Mouse (Mus musculus) ES-CJ7 (cell line): ENCODE results near the gene Ceacam15.
"Not testable (repeated sequence)": the region's sequence is repeated elsewhere in the genome, so short reads cannot be mapped to it uniquely, and the experiment has no call there.

Experiments used
- DNase-seq: peaks from one replicate; pipeline ENCODE4 v3.0.0; 2011; ENCODE audit warnings: low read depth, low spot score

The Ceacam15 gene

GRCm38 (mm10) chr7:16675605-16676004 is at the start of gene Ceacam15:
Gene Ceacam15 (minus strand): TSS chr7:16675705.
- DNase-seq, result no peak

- DNase-seq, result not testable (repeated sequence)
Observed at GRCm38 (mm10) chr7:16722490-16722889, 47.0 kb upstream of the Ceacam15 start.

- DNase-seq, result no peak
Observed at GRCm38 (mm10) chr7:16721629-16722028, 46.1 kb upstream of the Ceacam15 start, which contains the start of gene Ceacam9. Gene Ceacam9 (plus strand): TSS chr7:16721929.

GRCm38 (mm10) chr7:16716456-16717152 is 41.1 kb upstream of the Ceacam15 start:
- not testable (repeated sequence) for DNase-seq

- DNase-seq, result peak; percentile 76
Observed at GRCm38 (mm10) chr7:16712633-16713415, 37.3 kb upstream of the Ceacam15 start.

GRCm38 (mm10) chr7:16710604-16711003 is 35.1 kb upstream of the Ceacam15 start:
- no peak for DNase-seq

- DNase-seq, result no peak
Observed at GRCm38 (mm10) chr7:16708244-16708643, 32.7 kb upstream of the Ceacam15 start.

- no peak for DNase-seq
Observed at GRCm38 (mm10) chr7:16706385-16706784, 30.9 kb upstream of the Ceacam15 start.

GRCm38 (mm10) chr7:16700583-16700982 is 25.1 kb upstream of the Ceacam15 start:
- DNase-seq, result no peak

GRCm38 (mm10) chr7:16699042-16699441 is 23.5 kb upstream of the Ceacam15 start:
- DNase-seq, result peak; percentile 80

- DNase-seq, result no peak
Observed at GRCm38 (mm10) chr7:16695025-16695424, 19.5 kb upstream of the Ceacam15 start.

GRCm38 (mm10) chr7:16689196-16689595 is 13.7 kb upstream of the Ceacam15 start:
- DNase-seq, result no peak

- DNase-seq, result not testable (repeated sequence)
Observed at GRCm38 (mm10) chr7:16680194-16680593, 4.7 kb upstream of the Ceacam15 start.

GRCm38 (mm10) chr7:16674699-16675098 is 806 bp downstream of the Ceacam15 start:
- DNase-seq, result not testable (repeated sequence)

- no peak for DNase-seq
Observed at GRCm38 (mm10) chr7:16673823-16674222, 1.7 kb downstream of the Ceacam15 start.

GRCm38 (mm10) chr7:16668331-16668930 is 7.1 kb downstream of the Ceacam15 start:
- not testable (repeated sequence) for DNase-seq

- DNase-seq, result no peak
Observed at GRCm38 (mm10) chr7:16644260-16644659, 31.2 kb downstream of the Ceacam15 start.

- not testable (repeated sequence) for DNase-seq
Observed at GRCm38 (mm10) chr7:16643106-16643505, 32.4 kb downstream of the Ceacam15 start.

- DNase-seq, result no peak
Observed at GRCm38 (mm10) chr7:16639028-16639427, 36.5 kb downstream of the Ceacam15 start.

GRCm38 (mm10) chr7:16635116-16635515 is 40.4 kb downstream of the Ceacam15 start:
- DNase-seq, result no peak

- DNase-seq, result not testable (repeated sequence)
Observed at GRCm38 (mm10) chr7:16633913-16634312, 41.6 kb downstream of the Ceacam15 start.

GRCm38 (mm10) chr7:16631932-16632331 is 43.6 kb downstream of the Ceacam15 start:
- DNase-seq, result peak; percentile 36
